Comparison of ENCODE assay signal across 9 mouse cellular contexts in genomic region chr7:68374109-68374857, GRCm38 (mm10).
DNase-seq lines count a peak whose midpoint lies in the region; ATAC-seq and TF ChIP-seq lines count a peak whose summit lies in the region.
"Had no signal": no experiment of that assay in that cellular context is flagged by ENCODE, and none has a peak within 500 bp of the region (broad histone marks: within the 10 kb centered on the region; RNA-seq: fewer than 3 reads in every experiment).

No protein-coding gene starts in this region.

- 19% methylated on average over 16 of the region's 16 CpGs for WGBS in kidney, adult 2 months
- 17% methylated on average over 16 of the region's 16 CpGs for WGBS in limb, embryonic 12.5 days
- 15% methylated on average over 16 of the region's 16 CpGs for WGBS in midbrain, embryonic 16.5 days

- H3K9me3 ChIP-seq in limb, embryonic 12.5 days = no peaks in the 10 kb centered on the region
- H3K9me3 ChIP-seq in midbrain, embryonic 16.5 days (replicated peaks; ENCODE audit: control insufficient read depth, low read length, poor library complexity, severe bottlenecking) = no peaks in the 10 kb centered on the region

- TF ChIP-seq POLR2A in kidney, adult 2 months (IDR thresholded peaks at IDR 0.05; ENCODE audit: low read depth, low read length) = no peak

- peak; percentile 93 for TF ChIP-seq CTCF in kidney, adult 2 months (conservative IDR thresholded peaks at IDR 0.05; ENCODE audit: insufficient read depth, insufficient read length, low read depth, low read length)

- H3K36me3 ChIP-seq in kidney, adult 2 months (ENCODE audit: control insufficient read depth, insufficient read depth, low read length) = no peaks in the 10 kb centered on the region
- H3K36me3 ChIP-seq in limb, embryonic 12.5 days = no peaks in the 10 kb centered on the region
- no peaks in the 10 kb centered on the region for H3K36me3 ChIP-seq in midbrain, embryonic 16.5 days (ENCODE audit: control insufficient read depth, insufficient read depth, low read length)

- no peak overlapping the region for H3K9ac ChIP-seq in limb, embryonic 12.5 days (replicated peaks)
- no peak overlapping the region for H3K9ac ChIP-seq in midbrain, embryonic 16.5 days (ENCODE audit: low read depth, low read length)

- ATAC-seq in CD4-positive, CD25-positive, alpha-beta regulatory T cell, adult 4 months = peak; percentile 55
- ATAC-seq in limb, embryonic 12.5 days (ENCODE audit: insufficient number of reproducible peaks, insufficient read depth, low FRiP score, low TSS enrichment, low read depth) = 0 out of 2 replicates have a peak, but pooled peaks have one; percentile 28
- peak; percentile 81 for ATAC-seq in midbrain, embryonic 16.5 days

- no peak overlapping the region for H3K4me3 ChIP-seq in kidney, adult 2 months (ENCODE audit: insufficient read depth, low read depth, low read length)
- no peak overlapping the region for H3K4me3 ChIP-seq in limb, embryonic 12.5 days (replicated peaks)
- H3K4me3 ChIP-seq in midbrain, embryonic 16.5 days (ENCODE audit: low read depth, low read length) = peak overlapping the region; percentile 25; the same call in 1 of the 2 replicates

- H3K27me3 ChIP-seq in kidney, adult 2 months (replicated peaks; ENCODE audit: control insufficient read depth, insufficient read depth, low read length) = no peaks in the 10 kb centered on the region
- H3K27me3 ChIP-seq in limb, embryonic 12.5 days = peaks cover 53% of the 10 kb centered on the region
- H3K27me3 ChIP-seq in midbrain, embryonic 16.5 days (ENCODE audit: control insufficient read depth, insufficient read depth, low read depth, low read length) = peaks cover 14% of the 10 kb centered on the region; the same call in 1 of the 2 replicates

- H3K27ac ChIP-seq in kidney, adult 2 months (ENCODE audit: insufficient read depth, low read depth, low read length) = no peak overlapping the region
- no peak overlapping the region for H3K27ac ChIP-seq in limb, embryonic 12.5 days
- H3K27ac ChIP-seq in midbrain, embryonic 16.5 days (ENCODE audit: low read length) = no peak overlapping the region; the same call in 1 of the 2 replicates
- H3K27ac ChIP-seq: macrophage had no signal

- peak; percentile 62 to 67 for DNase-seq in adrenal gland, adult 18-20 months (ENCODE audit: low spot score in 2 of 2)
- peak; percentile 93 for DNase-seq in embryo, embryonic 10 days (ENCODE audit: low spot score)
- DNase-seq in gastrocnemius, postnatal 36 days = peak; percentile 31 to 41
- peak; percentile 53 for DNase-seq in kidney, adult 2 months
- DNase-seq in telencephalon, adult 2 months (ENCODE audit: low read depth, low spot score) = peak; percentile 57

- H3K4me2 ChIP-seq in limb, embryonic 12.5 days = peak overlapping the region; percentile 44
- peak overlapping the region; percentile 58 for H3K4me2 ChIP-seq in midbrain, embryonic 16.5 days (ENCODE audit: low read length)

- intact Hi-C loops in gastrocnemius, postnatal 36 days (cut with DNase I) = no loop called here

- H3K4me1 ChIP-seq in kidney, adult 2 months (ENCODE audit: control insufficient read depth, insufficient read depth, low read length) = no peaks in the 10 kb centered on the region
- peaks cover 24% of the 10 kb centered on the region for H3K4me1 ChIP-seq in limb, embryonic 12.5 days (replicated peaks)
- peaks cover 5% of the 10 kb centered on the region; the same call in 1 of the 2 replicates for H3K4me1 ChIP-seq in midbrain, embryonic 16.5 days (ENCODE audit: control insufficient read depth, insufficient read depth, low read length)

Comparison
In these comparisons a context has a peak if more than half of its experiments do, and no peak if none do; other contexts are left out.
1. ATAC-seq: peak in every context shown above with its lines; median percentile 81 in midbrain, embryonic 16.5 days; 55 in CD4-positive, CD25-positive, alpha-beta regulatory T cell, adult 4 months; 28 in limb, embryonic 12.5 days.
2. DNase-seq: peak in every context shown above with its lines; median percentile 93 in embryo, embryonic 10 days; 64 in adrenal gland, adult 18-20 months; 57 in telencephalon, adult 2 months; 53 in kidney, adult 2 months; 36 in gastrocnemius, postnatal 36 days.